Mouse (Mus musculus): ENCODE data around the gene Tmem179b.

The Tmem179b gene

DNA sequence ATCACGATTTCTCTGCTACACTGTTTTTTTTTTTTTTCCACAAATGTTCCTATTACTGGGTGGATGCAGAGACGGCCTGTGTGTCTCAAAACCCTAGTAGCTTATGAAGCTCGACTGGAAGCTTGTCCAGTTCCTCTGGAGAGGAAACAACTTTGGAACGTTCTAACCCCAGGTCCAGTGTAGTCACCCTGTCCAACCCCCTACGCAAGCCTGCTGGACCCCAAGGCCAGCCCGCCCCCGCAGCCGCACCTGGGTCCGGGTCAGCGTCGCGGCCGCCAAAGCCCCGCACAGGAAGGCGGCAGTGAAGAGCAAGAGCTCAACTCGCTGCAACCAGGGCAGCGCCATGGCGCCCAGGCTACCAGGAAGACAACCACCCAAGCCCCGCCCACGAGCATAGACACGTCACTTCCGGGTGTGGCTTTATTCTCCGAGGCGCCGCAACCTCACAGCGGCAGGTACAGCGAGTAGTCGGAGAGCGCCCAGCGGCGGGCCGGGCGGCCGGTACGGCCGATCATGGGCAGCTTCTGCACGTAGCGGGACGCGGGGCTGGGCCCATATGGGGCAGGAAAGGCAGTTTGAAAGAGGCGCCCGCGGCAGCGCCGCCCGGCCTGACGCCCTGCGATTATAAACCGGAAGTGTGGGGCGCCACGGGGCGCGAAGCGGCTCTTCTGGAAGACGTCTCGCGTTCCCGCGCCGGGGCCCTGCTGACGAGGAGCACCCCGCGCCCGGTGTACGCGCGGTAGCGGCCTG is at the start of gene Tmem179b:
TSS of gene Tmem179b (minus strand) at position 382 of the 750 bp plus-strand sequence.
- DNase-seq (ENCODE audit: low spot score in 2 of 2), result peak; percentile 93 to 97

DNA sequence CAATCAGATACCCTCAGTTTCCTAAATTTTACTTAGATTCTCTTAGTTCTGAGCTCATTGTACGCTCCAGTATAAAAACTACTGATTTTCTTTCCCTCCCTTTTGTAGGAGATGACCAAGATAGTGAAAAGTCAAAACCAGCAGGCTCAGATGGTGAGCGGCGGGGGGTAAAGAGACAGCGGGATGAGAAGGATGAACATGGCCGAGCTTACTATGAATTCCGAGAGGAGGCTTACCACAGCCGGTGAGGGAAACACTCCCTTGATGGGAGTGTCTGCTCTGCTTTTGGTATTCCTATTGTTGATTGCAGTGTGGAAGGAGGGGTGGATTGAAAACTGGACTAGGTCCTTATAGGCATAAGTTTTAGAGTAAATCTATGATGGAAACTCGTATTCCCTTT is 48.4 kb upstream of the Tmem179b start:
- no peak for DNase-seq (ENCODE audit: low spot score in 2 of 2)

- DNase-seq (ENCODE audit: low spot score in 2 of 2), result no peak
These were observed 46.9 kb upstream of the Tmem179b start for GRCm38 (mm10) chr19:8821146-8821545.

- no peak for DNase-seq (ENCODE audit: low spot score in 2 of 2)
These were observed 46.2 kb upstream of the Tmem179b start for GRCm38 (mm10) chr19:8820424-8820956.

- DNase-seq (ENCODE audit: low spot score in 2 of 2), result peak; percentile 98
These were observed 45.5 kb upstream of the Tmem179b start, which contains the start of gene Hnrnpul2 for GRCm38 (mm10) chr19:8819596-8820423. TSS of gene Hnrnpul2 (plus strand) at chr19:8820010.

DNA sequence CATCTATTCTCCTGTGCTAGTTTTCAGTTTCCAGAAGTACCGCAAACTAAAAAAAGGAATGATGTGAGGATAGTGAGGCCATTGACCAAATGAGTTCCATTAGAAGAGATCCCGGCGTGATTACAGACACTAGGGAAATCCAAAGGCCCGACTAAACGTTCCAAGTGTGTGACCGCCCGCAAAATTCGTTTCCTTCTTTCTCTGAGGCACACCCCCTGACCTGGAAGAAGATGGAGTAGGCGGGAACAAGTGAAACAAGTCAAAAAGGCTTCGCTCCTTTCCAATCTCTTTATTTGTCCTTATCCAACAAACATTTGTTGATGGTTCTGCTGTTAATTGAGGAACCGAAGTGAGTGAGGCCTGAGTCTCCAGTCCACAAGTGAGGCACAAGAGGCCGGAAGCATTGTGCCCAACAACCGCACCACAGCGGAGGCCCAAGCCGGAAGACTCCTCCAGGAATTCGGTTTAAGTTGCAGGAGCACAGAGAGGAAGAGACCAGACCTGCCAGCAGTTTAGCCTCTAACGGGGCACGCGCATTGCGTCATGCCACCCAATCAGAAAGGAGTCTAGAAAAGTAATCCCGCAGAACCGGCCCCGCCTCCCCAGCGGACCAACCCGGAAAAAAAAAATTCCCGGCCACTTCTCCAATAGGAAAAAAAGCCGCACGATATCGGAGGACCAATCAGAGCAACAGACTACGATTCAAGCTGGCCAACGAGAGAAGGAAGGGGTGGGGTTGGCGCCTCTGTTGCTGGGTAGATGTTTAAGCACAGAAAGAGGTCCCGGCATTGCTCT is 44.7 kb upstream of the Tmem179b start, which contains the start of gene Ttc9c:
TSS of gene Ttc9c (minus strand) at position 533 of the 795 bp plus-strand sequence.
- peak; percentile 95 to 96 for DNase-seq (ENCODE audit: low spot score in 2 of 2)

- DNase-seq (ENCODE audit: low spot score in 2 of 2), result no peak
These were observed 44.1 kb upstream of the Tmem179b start for GRCm38 (mm10) chr19:8818301-8818798.

DNA sequence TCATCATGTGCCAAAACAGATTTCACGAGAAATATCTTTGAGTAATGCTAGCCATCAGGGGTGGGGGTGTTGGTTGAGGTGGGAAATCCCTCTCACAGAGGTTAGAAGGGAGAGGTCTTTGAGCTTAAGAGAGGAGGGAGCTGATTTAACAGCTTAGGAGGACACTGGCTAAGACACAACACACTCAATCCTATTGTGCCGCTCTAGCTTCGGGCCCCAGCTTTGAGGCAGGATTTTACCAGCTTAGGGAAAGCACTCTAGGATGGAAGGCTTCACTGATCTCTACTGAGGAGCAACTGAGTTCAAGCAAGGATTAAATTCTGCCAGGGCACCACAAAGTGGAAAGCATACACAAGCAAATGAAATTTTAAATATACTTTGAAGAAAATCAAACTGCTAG is 42.7 kb upstream of the Tmem179b start:
- DNase-seq (ENCODE audit: low spot score in 2 of 2), result no peak

DNA sequence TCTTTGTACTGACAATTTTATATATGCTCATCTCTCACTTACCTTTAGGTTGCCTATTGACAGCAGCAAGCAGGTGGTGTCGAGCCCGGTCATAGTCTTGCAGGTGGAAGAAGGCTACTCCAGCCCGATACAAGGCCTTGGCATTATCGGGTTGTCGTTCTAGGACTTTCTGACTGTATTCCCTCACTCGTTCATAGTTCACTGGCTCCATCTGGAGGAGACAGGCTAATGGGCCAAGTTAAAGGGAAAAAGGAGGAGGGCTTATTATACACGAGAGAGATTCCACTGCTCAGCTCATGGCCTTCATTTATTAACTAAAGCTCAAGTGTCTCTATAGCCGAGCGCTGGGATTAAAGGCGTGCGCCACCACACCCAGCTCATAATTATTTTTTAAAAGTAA is 41.5 kb upstream of the Tmem179b start:
- no peak for DNase-seq (ENCODE audit: low spot score in 2 of 2)

GRCm38 (mm10) chr19:8806810-8807209 is 32.5 kb upstream of the Tmem179b start:
- no peak for DNase-seq (ENCODE audit: low spot score in 2 of 2)

- DNase-seq (ENCODE audit: low spot score in 2 of 2), result no peak
These were observed 29.8 kb upstream of the Tmem179b start for GRCm38 (mm10) chr19:8803879-8804660.

DNA sequence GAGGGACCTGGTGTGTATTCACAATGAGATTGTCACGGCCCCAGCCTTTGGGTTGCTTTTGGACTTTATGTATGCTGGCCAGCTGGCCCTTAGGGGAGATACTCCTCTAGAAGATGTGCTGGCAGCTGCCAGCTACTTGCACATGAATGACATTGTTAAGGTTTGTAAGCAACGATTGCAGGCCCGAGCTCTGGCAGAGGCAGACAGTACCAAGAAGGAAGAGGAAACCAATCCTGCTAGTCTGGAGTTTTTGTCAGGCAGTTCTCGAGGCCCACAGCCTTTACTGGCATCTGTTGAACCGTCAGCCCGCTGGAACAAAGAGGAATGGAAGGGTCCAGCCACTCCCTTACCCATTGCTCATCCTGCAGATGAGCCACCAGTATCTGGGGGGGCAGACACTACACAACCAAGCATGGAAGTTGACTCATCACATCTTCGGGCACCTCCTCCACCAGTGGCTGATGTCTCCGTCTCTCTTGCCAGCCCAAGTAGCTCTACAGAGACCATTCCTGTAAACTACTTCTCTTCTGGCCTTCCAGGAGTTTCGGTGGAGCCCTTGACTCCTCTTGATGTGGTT is 29.0 kb upstream of the Tmem179b start:
- no peak for DNase-seq (ENCODE audit: low spot score in 2 of 2)

GRCm38 (mm10) chr19:8802130-8802821 is 28.0 kb upstream of the Tmem179b start, which contains the start of gene Zbtb3:
TSS of gene Zbtb3 (plus strand) at chr19:8802555.
- DNase-seq (ENCODE audit: low spot score in 2 of 2), result peak; percentile 92 to 93

- no peak for DNase-seq (ENCODE audit: low spot score in 2 of 2)
These were observed 24.7 kb upstream of the Tmem179b start for GRCm38 (mm10) chr19:8798947-8799315.

DNA sequence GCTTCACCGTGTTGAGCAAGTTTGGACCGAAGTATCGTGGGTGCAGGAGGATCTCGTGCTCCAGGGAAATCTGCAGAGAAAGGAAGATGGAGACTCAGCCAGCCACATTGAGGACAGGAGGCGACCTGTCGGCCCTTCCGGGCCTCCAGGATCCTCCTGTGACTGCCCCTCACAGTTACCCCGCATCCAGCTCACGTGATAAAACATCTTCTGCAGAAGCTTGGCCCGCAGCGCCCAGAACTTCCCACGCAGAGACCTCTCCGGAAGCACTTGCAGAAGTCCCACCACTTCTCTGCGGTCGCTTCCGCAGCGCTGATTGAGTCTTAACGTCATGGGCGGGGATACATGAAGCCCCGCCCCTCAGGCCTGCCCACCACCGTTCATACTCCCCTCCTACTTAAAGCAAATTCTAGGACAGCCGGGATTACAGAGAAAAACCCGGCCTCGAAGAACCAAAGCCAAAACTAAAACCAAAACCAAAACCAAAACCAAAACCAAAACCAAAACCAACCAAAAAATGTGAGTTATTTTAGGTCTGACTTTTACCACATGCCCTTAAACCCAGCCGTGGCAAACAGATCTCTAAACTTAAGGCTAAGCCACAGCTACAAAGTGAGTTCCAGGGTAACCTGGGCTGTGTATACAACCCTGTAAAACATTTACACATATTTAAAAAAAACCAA is 24.1 kb upstream of the Tmem179b start, which contains the start of gene Polr2g:
TSS of gene Polr2g (minus strand) at position 314 of the 683 bp plus-strand sequence.
- peak; percentile 86 to 89 for DNase-seq (ENCODE audit: low spot score in 2 of 2)

GRCm38 (mm10) chr19:8790171-8790570 is 15.9 kb upstream of the Tmem179b start:
- no peak for DNase-seq (ENCODE audit: low spot score in 2 of 2)

- DNase-seq (ENCODE audit: low spot score in 2 of 2), result no peak
These were observed 14.9 kb upstream of the Tmem179b start for GRCm38 (mm10) chr19:8789171-8789570.

- DNase-seq (ENCODE audit: low spot score in 2 of 2), result no peak
These were observed 14.3 kb upstream of the Tmem179b start for GRCm38 (mm10) chr19:8788521-8788920.
